Mouse (Mus musculus) heart, embryonic 15.5 days (tissue): ENCODE results near the gene Psmd11. TPM values are rescaled to one million over a fixed set of nuclear protein-coding genes. Genes with fewer than 3 reads are reported as not detected.
A peak's percentile ranks its signal among the peaks of the same experiment; 100 is the strongest.
"Not testable (repeated sequence)": the region's sequence is repeated elsewhere in the genome, so short reads cannot be mapped to it uniquely, and the experiment has no call there.

Source experiments
- ATAC-seq: fragments of 200-750 bp; cut with Nextera tagmentation; replicated peaks from 2 replicates; pipeline ENCODE4 v1.8.0; 2017; ENCODE audit warnings: low read depth, moderate TSS enrichment; ENCODE audit not compliant: insufficient number of reproducible peaks, insufficient read depth, low FRiP score
- H3K27ac ChIP-seq: fragments of 300-500 bp; sonication (generic); 2 replicates; pipeline ENCODE4 v1.5.1; 2015; ENCODE audit warnings: mild to moderate bottlenecking, inconsistent platforms
- H3K27me3 ChIP-seq: fragments of 300-500 bp; sonication (generic); 2 replicates; pipeline ENCODE4 v1.6.1; 2015; ENCODE audit warnings: inconsistent platforms
- H3K36me3 ChIP-seq: fragments of 300-500 bp; sonication (generic); 2 replicates; pipeline ENCODE4 v1.6.1; 2015; ENCODE audit warnings: mild to moderate bottlenecking, inconsistent platforms
- H3K4me1 ChIP-seq: fragments of 300-500 bp; sonication (generic); replicated peaks from 2 replicates; pipeline ENCODE4 v1.6.1; 2015; ENCODE audit warnings: inconsistent platforms
- H3K4me2 ChIP-seq: fragments of 300-500 bp; sonication (generic); 2 replicates; pipeline ENCODE4 v1.6.1; 2015; ENCODE audit warnings: inconsistent platforms, mild to moderate bottlenecking, moderate library complexity
- H3K4me3 ChIP-seq: fragments of 300-500 bp; sonication (generic); 2 replicates; pipeline ENCODE4 v1.5.1; 2015; ENCODE audit warnings: mild to moderate bottlenecking, inconsistent platforms
- H3K9ac ChIP-seq: fragments of 300-500 bp; sonication (generic); 2 replicates; pipeline ENCODE4 v1.6.1; 2015; ENCODE audit warnings: mild to moderate bottlenecking, inconsistent platforms
- H3K9me3 ChIP-seq: fragments of 300-500 bp; sonication (generic); replicated peaks from 2 replicates; pipeline ENCODE4 v1.6.1; 2016; ENCODE audit warnings: inconsistent platforms
- WGBS: fragments of 180-500 bp; shearing (Covaris S2); methylation state at CpG from one replicate; pipeline ENCODE4 v1.1.7; 2015; ENCODE audit warnings: mixed read lengths; 5-methylcytosine and 5-hydroxymethylcytosine counted together
- polyA plus RNA-seq: library from polyadenylated mRNA; unstranded; fragments of >200 nt; fragmentation: Nextera tagmentation; extraction: Ambion mirVana; gene quantifications from 2 replicates; pipeline ENCODE4 v1.2.1, GENCODE M21; 2015

The Psmd11 gene
- polyA plus RNA-seq, 1 experiment from 2014 or later, result 177 TPM

- Histone ChIP-seq H3K27ac (no peak overlapping the region), H3K4me3 (no peak overlapping the region), H3K4me1 (no peaks in the 10 kb centered on the region), H3K9ac (no peak overlapping the region), H3K4me2 (no peak overlapping the region), H3K9me3 (no peaks in the 10 kb centered on the region), H3K27me3 (no peaks in the 10 kb centered on the region), H3K36me3 (peaks cover 66% of the 10 kb centered on the region)
- 91% methylated on average over 4 of the region's 4 CpGs for WGBS
- ATAC-seq, result no peak
Observed at GRCm38 (mm10) chr11:80396617-80397016, 31.8 kb upstream of the Psmd11 start.

GRCm38 (mm10) chr11:80407878-80408277 lies 20.5 kb upstream of the Psmd11 start:
- ATAC-seq, H3K9ac ChIP-seq, H3K27ac ChIP-seq, H3K4me3 ChIP-seq, H3K27me3 ChIP-seq, H3K4me2 ChIP-seq, H3K9me3 ChIP-seq, H3K4me1 ChIP-seq: not testable (repeated sequence)
- peaks cover 43% of the 10 kb centered on the region for H3K36me3 ChIP-seq
- WGBS, result 97% methylated on average over 6 of the region's 6 CpGs

GRCm38 (mm10) chr11:80410377-80410776 lies 18.0 kb upstream of the Psmd11 start:
- no peak for ATAC-seq
- WGBS, result 86% methylated on average over 2 of the region's 2 CpGs

GRCm38 (mm10) chr11:80417085-80417484 lies 11.3 kb upstream of the Psmd11 start:
- H3K9me3 ChIP-seq, result peaks cover 6% of the 10 kb centered on the region; the same call in 1 of the 2 replicates
- no peak overlapping the region for H3K27ac ChIP-seq
- no peak for ATAC-seq
- 78% methylated on average over 5 of the region's 5 CpGs for WGBS
- H3K4me2 ChIP-seq, result no peak overlapping the region
- no peak overlapping the region for H3K4me3 ChIP-seq
- no peaks in the 10 kb centered on the region for H3K27me3 ChIP-seq
- no peak overlapping the region for H3K9ac ChIP-seq
- no peaks in the 10 kb centered on the region for H3K4me1 ChIP-seq
- peaks cover 14% of the 10 kb centered on the region; the same call in 1 of the 2 replicates for H3K36me3 ChIP-seq

More at GRCm38 (mm10) chr11:80410377-80410776, 18.0 kb upstream of the Psmd11 start:
- Histone ChIP-seq H3K27me3 (no peaks in the 10 kb centered on the region), H3K4me3 (no peak overlapping the region), H3K4me1 (no peaks in the 10 kb centered on the region), H3K4me2 (no peak overlapping the region), H3K36me3 (peaks cover 34% of the 10 kb centered on the region), H3K9ac (no peak overlapping the region), H3K9me3 (no peaks in the 10 kb centered on the region), H3K27ac (no peak overlapping the region)

GRCm38 (mm10) chr11:80419743-80420142 lies 8.7 kb upstream of the Psmd11 start:
- Histone ChIP-seq H3K9me3 (peaks cover 6% of the 10 kb centered on the region; the same call in 1 of the 2 replicates), H3K4me1 (no peaks in the 10 kb centered on the region), H3K27me3 (no peaks in the 10 kb centered on the region), H3K27ac (no peak overlapping the region), H3K4me3 (no peak overlapping the region), H3K36me3 (peaks cover 13% of the 10 kb centered on the region; the same call in 1 of the 2 replicates), H3K9ac (no peak overlapping the region), H3K4me2 (no peak overlapping the region)
- WGBS, result 91% methylated on average over 1 of the region's 1 CpGs
- ATAC-seq, result no peak

- no peak overlapping the region for H3K4me2 ChIP-seq
- peaks cover 6% of the 10 kb centered on the region; the same call in 1 of the 2 replicates for H3K9me3 ChIP-seq
- WGBS, result 57% methylated on average over 2 of the region's 2 CpGs
- H3K27me3 ChIP-seq, result no peaks in the 10 kb centered on the region
- ATAC-seq, result no peak
- H3K4me1 ChIP-seq, result no peaks in the 10 kb centered on the region
- no peak overlapping the region for H3K4me3 ChIP-seq
- H3K36me3 ChIP-seq, result peaks cover 8% of the 10 kb centered on the region; the same call in 1 of the 2 replicates
- H3K27ac ChIP-seq, result no peak overlapping the region
- no peak overlapping the region for H3K9ac ChIP-seq
Observed at GRCm38 (mm10) chr11:80420202-80420984, 8.0 kb upstream of the Psmd11 start.

- Histone ChIP-seq H3K27ac (no peak overlapping the region), H3K9ac (no peak overlapping the region), H3K4me2 (no peak overlapping the region), H3K27me3 (no peaks in the 10 kb centered on the region), H3K9me3 (peaks cover 6% of the 10 kb centered on the region; the same call in 1 of the 2 replicates), H3K36me3 (peaks cover 8% of the 10 kb centered on the region; the same call in 1 of the 2 replicates), H3K4me1 (no peaks in the 10 kb centered on the region), H3K4me3 (no peak overlapping the region)
- ATAC-seq, result no peak
- WGBS, result 74% methylated on average over 7 of the region's 7 CpGs
Observed at GRCm38 (mm10) chr11:80421421-80422047, 6.9 kb upstream of the Psmd11 start.

- 66% methylated on average over 2 of the region's 2 CpGs for WGBS
- Histone ChIP-seq H3K27ac (no peak overlapping the region), H3K9me3 (no peaks in the 10 kb centered on the region), H3K9ac (no peak overlapping the region), H3K27me3 (no peaks in the 10 kb centered on the region), H3K4me1 (peaks cover 2% of the 10 kb centered on the region), H3K4me2 (no peak overlapping the region), H3K36me3 (no peaks in the 10 kb centered on the region), H3K4me3 (no peak overlapping the region)
- no peak for ATAC-seq
Observed at GRCm38 (mm10) chr11:80424691-80425090, 3.7 kb upstream of the Psmd11 start.

- WGBS, result 57% methylated on average over 5 of the region's 5 CpGs
- Histone ChIP-seq H3K4me2 (no peak overlapping the region), H3K4me3 (no peak overlapping the region), H3K9ac (no peak overlapping the region), H3K9me3 (no peaks in the 10 kb centered on the region), H3K4me1 (peaks cover 5% of the 10 kb centered on the region), H3K27me3 (no peaks in the 10 kb centered on the region), H3K27ac (no peak overlapping the region), H3K36me3 (no peaks in the 10 kb centered on the region)
- ATAC-seq, result no peak
Observed at GRCm38 (mm10) chr11:80425247-80425778, 3.1 kb upstream of the Psmd11 start.

GRCm38 (mm10) chr11:80426029-80426813 lies 2.2 kb upstream of the Psmd11 start:
- not testable (repeated sequence) for H3K27me3 ChIP-seq, H3K4me3 ChIP-seq, H3K9ac ChIP-seq, H3K27ac ChIP-seq, H3K4me1 ChIP-seq, H3K4me2 ChIP-seq, H3K9me3 ChIP-seq, ATAC-seq, H3K36me3 ChIP-seq
- WGBS, result 75% methylated on average over 16 of the region's 16 CpGs

GRCm38 (mm10) chr11:80429009-80429475 lies 627 bp downstream of the Psmd11 start:
- WGBS, result under 1% methylated on average over 37 of the region's 37 CpGs
- H3K36me3 ChIP-seq, result peaks cover 20% of the 10 kb centered on the region
- ATAC-seq, result no peak; the same call in 1 of the 2 replicates
- no peaks in the 10 kb centered on the region for H3K27me3 ChIP-seq
- peak overlapping the region; percentile 99 for H3K4me3 ChIP-seq
- no peaks in the 10 kb centered on the region for H3K9me3 ChIP-seq
- H3K9ac ChIP-seq, result peak overlapping the region; percentile 99
- peak overlapping the region; percentile 92 for H3K27ac ChIP-seq
- peaks cover 5% of the 10 kb centered on the region for H3K4me1 ChIP-seq
- H3K4me2 ChIP-seq, result peak overlapping the region; percentile 76
